Mouse (Mus musculus) kidney, adult 18-20 months (tissue): ENCODE measurements around the gene Olfr692.

Source experiments
- DNase-seq: peaks from one replicate; pipeline ENCODE4 v3.0.0; 2021

The Olfr692 gene

GRCm38 (mm10) chr7:105406322-105406721 lies 38.3 kb downstream of the Olfr692 start:
- DNase-seq: no peak

- peak; percentile 84 for DNase-seq
Observed at GRCm38 (mm10) chr7:105411874-105412632, 44.0 kb downstream of the Olfr692 start.

GRCm38 (mm10) chr7:105414385-105414784 lies 46.4 kb downstream of the Olfr692 start:
- no peak for DNase-seq

GRCm38 (mm10) chr7:105416529-105416928 lies 48.5 kb downstream of the Olfr692 start:
- DNase-seq: no peak

GRCm38 (mm10) chr7:105418106-105418505 lies 50.1 kb downstream of the Olfr692 start:
- no peak for DNase-seq
